Mouse (Mus musculus): ENCODE data around the gene Tead3.

- TF ChIP-seq CTCF (IDR thresholded peaks at IDR 0.05; ENCODE audit: low read depth, low read length) (no peak), POLR2A (IDR thresholded peaks at IDR 0.05; ENCODE audit: borderline replicate concordance, low read depth, low read length) (no peak)
Measured at GRCm38 (mm10) chr17:28369056-28369455, 18.4 kb upstream of the Tead3 start.

All from bone marrow macrophage, adult 2 months (primary cell).